Mouse (Mus musculus) gastrocnemius, adult 18-20 months (tissue): Measurements from ENCODE around the gene Otx2. TPM values are rescaled to one million over a fixed set of nuclear protein-coding genes. Genes with fewer than 3 reads are reported as not detected.

Experiments
- DNase-seq: peaks from one replicate; pipeline ENCODE4 v3.0.0; 2021; ENCODE audit warnings: low spot score
- total RNA-seq, 2 experiments: library from RNA; stranded (reverse); gene quantifications; 2 replicates each; pipeline ENCODE4 v1.2.3; 2021

Gene Otx2
- total RNA-seq, 2 experiments from 2014 or later = not detected

GRCm38 (mm10) chr14:48669541-48670257, 3.9 kb downstream of the Otx2 start:
- no peak for DNase-seq

- DNase-seq = no peak
Observed at GRCm38 (mm10) chr14:48668761-48669303, 4.8 kb downstream of the Otx2 start.

GRCm38 (mm10) chr14:48668051-48668481, 5.6 kb downstream of the Otx2 start:
- no peak for DNase-seq

- DNase-seq = no peak
Observed at GRCm38 (mm10) chr14:48667396-48667795, 6.2 kb downstream of the Otx2 start.

- DNase-seq = no peak
Observed at GRCm38 (mm10) chr14:48666771-48667170, 6.8 kb downstream of the Otx2 start.

GRCm38 (mm10) chr14:48665816-48666661, 7.6 kb downstream of the Otx2 start:
- DNase-seq = no peak

GRCm38 (mm10) chr14:48664841-48665815, 8.5 kb downstream of the Otx2 start:
- DNase-seq = no peak

- no peak for DNase-seq
Observed at GRCm38 (mm10) chr14:48664001-48664810, 9.4 kb downstream of the Otx2 start.

- no peak for DNase-seq
Observed at GRCm38 (mm10) chr14:48663531-48663930, 10.1 kb downstream of the Otx2 start.

GRCm38 (mm10) chr14:48662568-48663236, 10.9 kb downstream of the Otx2 start:
- no peak for DNase-seq

- no peak for DNase-seq
Observed at GRCm38 (mm10) chr14:48661646-48662567, 11.7 kb downstream of the Otx2 start.

- DNase-seq = no peak
Observed at GRCm38 (mm10) chr14:48661151-48661550, 12.5 kb downstream of the Otx2 start.

- no peak for DNase-seq
Observed at GRCm38 (mm10) chr14:48660593-48660992, 13.0 kb downstream of the Otx2 start.

- DNase-seq = no peak
Observed at GRCm38 (mm10) chr14:48659661-48660060, 14.0 kb downstream of the Otx2 start.

GRCm38 (mm10) chr14:48657241-48657640, 16.4 kb downstream of the Otx2 start:
- no peak for DNase-seq

GRCm38 (mm10) chr14:48656711-48657110, 16.9 kb downstream of the Otx2 start:
- DNase-seq = no peak

- no peak for DNase-seq
Observed at GRCm38 (mm10) chr14:48655792-48656550, 17.6 kb downstream of the Otx2 start.
